Mouse (Mus musculus) erythroblast, embryonic 14.5 days (primary cell): ENCODE results near the gene Tmem88b. TPM values are rescaled to one million over a fixed set of nuclear protein-coding genes. Genes with fewer than 3 reads are reported as not detected.

Experiments used
- H3K27me3 ChIP-seq: 2 replicates; pipeline ENCODE4 v1.6.1; 2012; ENCODE audit warnings: inconsistent platforms; ENCODE audit not compliant: control insufficient read depth
- H3K36me3 ChIP-seq: 2 replicates; pipeline ENCODE4 v1.6.1; 2012; ENCODE audit warnings: mild to moderate bottlenecking, inconsistent platforms; ENCODE audit not compliant: control insufficient read depth
- H3K4me1 ChIP-seq: 2 replicates; pipeline ENCODE4 v1.6.1; 2012; ENCODE audit warnings: inconsistent platforms; ENCODE audit not compliant: control insufficient read depth
- H3K4me3 ChIP-seq: replicated peaks from 2 replicates; pipeline ENCODE3; 2012; ENCODE audit warnings: moderate library complexity, mild to moderate bottlenecking, inconsistent platforms
- H3K9me3 ChIP-seq: 2 replicates; pipeline ENCODE4 v1.6.1; 2012; ENCODE audit warnings: low read length, inconsistent platforms, mixed read lengths; ENCODE audit not compliant: control insufficient read depth
- GATA1 ChIP-seq: IDR thresholded peaks from 2 replicates; pipeline ENCODE4 v1.6.1; 2012; ENCODE audit warnings: low read length, inconsistent platforms, mixed read lengths
- TAL1 ChIP-seq: IDR thresholded peaks from 3 replicates; pipeline ENCODE4 v1.6.1; 2012; ENCODE audit warnings: low read length, inconsistent platforms, mixed read lengths
- polyA plus RNA-seq: library from polyadenylated mRNA; stranded (reverse); fragments of >175 nt; gene quantifications from 2 replicates; pipeline ENCODE4 v1.2.3, GENCODE M21; 2012

Tmem88b gene
- polyA plus RNA-seq, 1 experiment: not detected

DNA sequence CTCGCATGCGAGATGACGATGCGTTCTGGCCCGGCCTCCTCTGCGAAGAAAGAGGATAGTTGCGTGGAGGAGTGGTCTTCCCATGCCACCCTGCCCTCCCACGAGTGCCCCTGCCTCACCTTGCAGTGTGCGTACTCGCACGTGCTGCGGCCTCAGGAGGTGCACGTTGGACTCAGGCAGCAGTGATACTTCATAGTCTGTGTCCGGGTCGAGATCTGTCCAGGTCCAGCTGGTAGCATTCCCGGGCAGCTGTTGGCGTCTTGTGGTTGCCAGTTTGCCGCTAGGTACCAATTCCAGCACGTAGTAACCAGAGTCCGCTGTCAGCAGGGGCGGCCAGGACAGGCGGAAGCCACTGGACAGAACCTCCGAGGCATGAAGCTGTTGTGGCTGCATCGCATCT, 15.0 kb downstream of the Tmem88b start:
- TF ChIP-seq GATA1 (no peak), TAL1 (no peak)
- peaks cover 47% of the 10 kb centered on the region for H3K27me3 ChIP-seq
- H3K4me3 ChIP-seq: peak overlapping the region; percentile 72
- no peaks in the 10 kb centered on the region for H3K9me3 ChIP-seq
- H3K36me3 ChIP-seq: no peaks in the 10 kb centered on the region
- peaks cover 27% of the 10 kb centered on the region for H3K4me1 ChIP-seq

DNA sequence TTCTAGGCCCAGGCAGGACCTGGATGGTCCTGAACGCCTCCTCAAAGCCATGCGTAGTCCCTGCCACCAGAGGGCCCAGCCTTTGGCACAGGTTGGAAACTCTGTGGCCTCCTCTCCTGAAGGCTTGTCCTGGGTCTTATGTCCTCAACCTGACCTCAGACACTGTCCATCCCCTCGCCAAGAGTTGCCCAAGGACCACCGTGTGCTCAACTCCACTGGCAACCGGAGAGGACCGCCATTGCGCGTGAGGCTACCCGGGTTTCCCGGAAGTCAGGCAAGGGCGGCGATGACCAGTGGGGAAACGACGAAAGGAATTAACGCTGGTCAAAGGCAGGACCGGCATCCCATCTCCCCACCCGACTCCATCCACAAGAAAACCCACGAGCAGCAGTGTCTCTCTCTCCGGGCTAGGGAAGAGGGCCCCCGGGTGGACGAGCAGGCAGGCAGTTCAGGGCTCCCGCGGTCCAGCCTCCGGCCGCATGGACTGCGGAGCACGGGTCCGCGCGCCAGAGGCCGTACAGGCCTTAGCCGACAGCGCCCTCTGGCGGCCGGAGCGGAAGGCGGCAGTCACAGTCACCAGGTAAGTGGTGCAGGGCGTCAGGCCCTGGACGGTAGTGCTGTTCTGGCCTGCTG, 15.7 kb downstream of the Tmem88b start:
- TF ChIP-seq TAL1 (no peak), GATA1 (no peak)
- Histone ChIP-seq H3K36me3 (no peaks in the 10 kb centered on the region), H3K4me3 (peak overlapping the region; percentile 72), H3K4me1 (peaks cover 26% of the 10 kb centered on the region), H3K9me3 (no peaks in the 10 kb centered on the region), H3K27me3 (peaks cover 40% of the 10 kb centered on the region)

DNA sequence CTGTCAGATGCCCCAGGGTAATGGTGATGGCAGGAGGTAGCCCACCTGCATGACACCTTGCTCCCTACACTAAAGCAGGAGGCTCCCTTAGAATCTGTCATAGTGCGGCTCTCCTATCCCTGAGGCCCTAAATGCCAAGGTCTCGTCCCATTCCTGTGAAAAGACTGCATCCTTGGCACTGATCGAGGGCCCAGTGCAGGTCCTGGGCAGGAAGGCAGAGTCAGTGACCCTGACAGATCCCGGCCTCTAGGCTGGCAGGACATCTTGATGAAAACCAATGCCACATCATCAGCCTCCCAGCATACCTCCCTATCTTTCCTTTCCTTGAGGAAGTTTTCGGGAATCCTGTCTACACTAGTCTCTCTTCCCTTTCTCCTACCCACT, 16.2 kb downstream of the Tmem88b start:
- Histone ChIP-seq H3K9me3 (no peaks in the 10 kb centered on the region), H3K4me3 (peak overlapping the region; percentile 72), H3K4me1 (peaks cover 21% of the 10 kb centered on the region), H3K36me3 (no peaks in the 10 kb centered on the region), H3K27me3 (peaks cover 35% of the 10 kb centered on the region)
- TF ChIP-seq GATA1 (no peak), TAL1 (no peak)

DNA sequence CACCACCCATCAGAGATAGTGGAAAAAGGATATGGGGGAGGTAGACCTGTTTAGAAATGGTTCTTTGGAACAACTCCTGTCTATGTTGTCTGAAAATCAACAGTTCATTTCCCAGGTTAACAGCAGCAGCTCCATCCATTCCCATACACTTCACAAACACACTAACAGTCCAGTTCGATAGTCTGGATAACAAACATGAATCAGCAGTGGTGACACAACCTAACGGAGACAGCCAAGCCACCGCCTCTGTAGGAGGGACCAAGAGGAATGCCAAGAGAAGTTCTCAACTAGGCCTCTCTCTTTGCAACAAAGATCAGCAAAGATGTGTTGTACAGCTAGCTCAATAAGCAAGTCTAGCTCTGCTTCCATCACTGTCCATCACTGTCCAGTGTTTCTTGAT, 23.3 kb downstream of the Tmem88b start:
- peak overlapping the region; percentile 21 for H3K4me3 ChIP-seq
- peaks cover 10% of the 10 kb centered on the region for H3K36me3 ChIP-seq
- peaks cover 40% of the 10 kb centered on the region for H3K4me1 ChIP-seq
- TF ChIP-seq TAL1 (no peak), GATA1 (no peak)
- H3K27me3 ChIP-seq: no peaks in the 10 kb centered on the region
- H3K9me3 ChIP-seq: no peaks in the 10 kb centered on the region

DNA sequence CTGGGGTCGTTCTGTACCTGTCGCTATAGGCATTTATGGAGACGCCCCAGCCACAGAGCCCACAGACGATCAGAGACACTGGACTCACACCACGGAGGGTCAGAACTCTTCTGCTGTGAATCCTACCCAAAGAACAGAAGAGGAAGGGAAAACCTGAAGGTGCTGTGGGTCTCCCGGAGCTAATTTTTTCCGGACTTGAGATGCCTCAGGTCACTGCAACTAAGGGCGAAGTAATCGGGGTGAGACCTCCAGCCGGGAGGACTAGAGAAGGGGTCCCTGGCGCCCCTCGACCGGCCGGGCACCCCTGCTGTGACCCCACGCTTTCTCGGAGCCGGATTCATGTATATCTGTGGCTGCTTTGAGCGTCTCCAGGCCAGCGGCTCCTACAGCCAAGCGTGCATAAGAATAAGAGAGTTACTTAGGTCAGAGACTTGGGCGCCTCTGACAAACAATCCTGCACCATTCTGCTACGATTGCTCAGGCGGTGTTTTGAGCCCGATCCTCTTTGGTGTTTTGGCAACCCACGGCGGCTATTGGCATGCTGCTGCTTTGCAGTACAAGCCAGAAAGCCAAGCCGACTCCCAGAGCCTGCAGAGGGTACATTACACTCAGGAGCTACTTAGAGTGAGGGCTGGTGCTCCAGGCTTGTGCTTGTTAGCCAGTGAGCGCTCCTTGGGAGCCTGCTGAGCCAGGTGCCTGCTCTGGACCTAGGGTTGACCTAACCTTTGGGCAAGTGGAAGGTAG, 24.1 kb downstream of the Tmem88b start:
- Histone ChIP-seq H3K4me3 (peak overlapping the region; percentile 72), H3K9me3 (no peaks in the 10 kb centered on the region), H3K4me1 (peaks cover 40% of the 10 kb centered on the region), H3K27me3 (no peaks in the 10 kb centered on the region), H3K36me3 (peaks cover 17% of the 10 kb centered on the region)
- TF ChIP-seq TAL1 (no peak), GATA1 (no peak)

DNA sequence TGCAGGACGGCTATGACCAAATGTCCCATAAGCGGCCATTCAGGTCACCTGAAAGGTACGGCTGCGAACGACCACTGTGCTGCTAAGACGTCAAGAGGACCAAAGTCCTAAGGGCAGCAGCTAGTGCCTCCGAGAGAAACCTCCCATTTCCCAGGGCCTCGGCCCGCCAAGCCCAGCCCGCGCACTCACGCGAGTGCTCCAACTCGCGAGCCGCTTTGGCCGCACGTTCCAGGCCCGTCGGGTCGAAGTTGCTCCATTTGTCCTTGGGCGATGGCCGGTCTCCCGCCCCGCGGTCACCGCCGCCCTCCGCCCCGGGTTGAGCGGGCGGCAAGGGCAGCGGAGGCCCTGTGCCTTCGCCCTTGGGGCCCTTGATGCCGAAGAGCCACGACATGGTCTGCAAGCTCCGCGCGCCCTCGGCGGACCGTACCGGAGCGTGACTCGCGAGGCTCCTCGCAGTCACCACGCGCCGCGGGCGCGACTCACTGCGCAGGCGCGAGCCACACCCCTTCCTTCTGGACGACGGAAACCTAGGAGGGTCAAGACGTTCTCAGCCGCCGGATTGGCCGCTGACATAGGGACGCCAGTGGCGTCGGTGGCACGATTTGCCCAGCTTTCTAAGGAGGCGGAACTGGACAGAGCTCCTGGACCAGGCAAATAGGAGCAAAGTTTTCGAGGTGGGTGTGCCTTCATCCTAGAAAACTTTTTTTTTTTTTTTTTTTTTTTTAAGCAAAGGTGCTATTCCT, 24.9 kb downstream of the Tmem88b start, which contains the start of gene Atad3a:
Atad3a (minus strand) TSS at position 481 of the 743 bp plus-strand sequence.
- no peaks in the 10 kb centered on the region for H3K9me3 ChIP-seq
- H3K27me3 ChIP-seq: no peaks in the 10 kb centered on the region
- peaks cover 25% of the 10 kb centered on the region for H3K36me3 ChIP-seq
- peaks cover 40% of the 10 kb centered on the region for H3K4me1 ChIP-seq
- TF ChIP-seq GATA1: no peak
- peak within 1 kb of the TSS; percentile 72 for H3K4me3 ChIP-seq

DNA sequence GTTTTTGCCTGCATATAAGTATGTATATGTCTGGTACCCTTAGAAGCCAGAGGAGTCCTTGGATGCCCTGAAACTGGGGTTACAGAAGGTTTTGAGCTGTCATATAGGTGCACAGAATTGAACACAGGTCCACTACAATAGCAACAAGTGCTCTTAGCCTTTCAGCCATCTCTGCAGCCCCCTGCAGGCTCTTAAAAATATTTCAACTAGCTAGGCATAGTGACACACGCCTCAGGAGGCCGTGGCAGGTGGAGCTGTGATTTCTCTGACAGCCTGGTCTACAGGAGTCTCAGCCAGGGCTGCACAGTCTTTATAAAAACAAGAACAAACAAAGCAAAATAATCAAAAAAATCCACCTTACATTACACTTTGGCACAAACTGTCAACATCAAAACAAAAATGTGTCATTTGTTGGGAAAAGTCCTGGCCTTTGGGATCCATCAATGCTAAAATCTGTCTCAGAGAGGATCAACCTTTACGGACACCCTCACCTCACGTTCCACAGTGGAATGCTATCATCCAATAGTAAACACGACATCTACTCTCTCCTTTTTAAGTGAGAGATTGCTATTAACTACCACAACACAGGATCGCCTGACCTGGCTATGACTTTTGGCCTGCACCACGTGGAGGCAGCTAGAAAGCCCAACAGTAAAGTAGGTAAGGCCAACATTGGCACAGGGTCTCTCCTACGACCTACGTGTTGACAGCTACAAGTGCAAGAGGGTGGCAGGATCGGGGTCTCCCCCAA, 25.6 kb downstream of the Tmem88b start:
- H3K4me3 ChIP-seq: peak overlapping the region; percentile 72
- H3K4me1 ChIP-seq: peaks cover 40% of the 10 kb centered on the region
- TF ChIP-seq GATA1 (no peak), TAL1 (no peak)

DNA sequence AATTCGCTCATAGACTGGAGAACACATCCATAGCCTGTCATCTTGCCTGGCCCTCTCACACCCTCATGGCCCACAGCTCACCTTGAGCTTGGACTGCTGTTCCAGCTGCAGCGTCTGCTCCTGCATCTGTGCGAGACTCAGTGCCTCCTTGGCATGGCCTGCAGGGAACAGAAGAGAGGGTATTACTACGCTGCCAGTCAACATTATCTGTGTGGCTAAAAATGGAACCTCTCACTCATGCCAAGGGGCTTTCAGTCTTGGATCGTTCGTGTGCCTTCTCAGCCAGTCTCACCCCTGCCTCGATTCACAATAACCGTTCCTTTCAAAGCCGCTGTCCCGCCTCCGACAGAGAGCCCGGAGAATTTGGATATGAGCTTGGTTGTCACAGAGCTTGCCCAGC, 28.7 kb downstream of the Tmem88b start:
- peaks cover 56% of the 10 kb centered on the region for H3K36me3 ChIP-seq
- H3K4me1 ChIP-seq: peaks cover 34% of the 10 kb centered on the region
- no peak overlapping the region for H3K4me3 ChIP-seq
- TF ChIP-seq GATA1 (no peak), TAL1 (no peak)
- H3K27me3 ChIP-seq: no peaks in the 10 kb centered on the region
- no peaks in the 10 kb centered on the region for H3K9me3 ChIP-seq

More for the DNA sequence above, 25.6 kb downstream of the Tmem88b start:
- H3K9me3 ChIP-seq: no peaks in the 10 kb centered on the region
- H3K27me3 ChIP-seq: no peaks in the 10 kb centered on the region
- H3K36me3 ChIP-seq: peaks cover 32% of the 10 kb centered on the region
